Mouse (Mus musculus): ENCODE measurements around the gene Epb41l4b. TPM values are rescaled to one million over a fixed set of nuclear protein-coding genes. Genes with fewer than 3 reads are reported as not detected.
A peak's percentile ranks its signal among the peaks of the same experiment; 100 is the strongest.

Epb41l4b gene
- 14.4 and 16.9 TPM in 2 replicates for polyA plus RNA-seq (2011; ENCODE audit: insufficient read depth, insufficient read length, low read depth, missing spikeins)

DNA sequence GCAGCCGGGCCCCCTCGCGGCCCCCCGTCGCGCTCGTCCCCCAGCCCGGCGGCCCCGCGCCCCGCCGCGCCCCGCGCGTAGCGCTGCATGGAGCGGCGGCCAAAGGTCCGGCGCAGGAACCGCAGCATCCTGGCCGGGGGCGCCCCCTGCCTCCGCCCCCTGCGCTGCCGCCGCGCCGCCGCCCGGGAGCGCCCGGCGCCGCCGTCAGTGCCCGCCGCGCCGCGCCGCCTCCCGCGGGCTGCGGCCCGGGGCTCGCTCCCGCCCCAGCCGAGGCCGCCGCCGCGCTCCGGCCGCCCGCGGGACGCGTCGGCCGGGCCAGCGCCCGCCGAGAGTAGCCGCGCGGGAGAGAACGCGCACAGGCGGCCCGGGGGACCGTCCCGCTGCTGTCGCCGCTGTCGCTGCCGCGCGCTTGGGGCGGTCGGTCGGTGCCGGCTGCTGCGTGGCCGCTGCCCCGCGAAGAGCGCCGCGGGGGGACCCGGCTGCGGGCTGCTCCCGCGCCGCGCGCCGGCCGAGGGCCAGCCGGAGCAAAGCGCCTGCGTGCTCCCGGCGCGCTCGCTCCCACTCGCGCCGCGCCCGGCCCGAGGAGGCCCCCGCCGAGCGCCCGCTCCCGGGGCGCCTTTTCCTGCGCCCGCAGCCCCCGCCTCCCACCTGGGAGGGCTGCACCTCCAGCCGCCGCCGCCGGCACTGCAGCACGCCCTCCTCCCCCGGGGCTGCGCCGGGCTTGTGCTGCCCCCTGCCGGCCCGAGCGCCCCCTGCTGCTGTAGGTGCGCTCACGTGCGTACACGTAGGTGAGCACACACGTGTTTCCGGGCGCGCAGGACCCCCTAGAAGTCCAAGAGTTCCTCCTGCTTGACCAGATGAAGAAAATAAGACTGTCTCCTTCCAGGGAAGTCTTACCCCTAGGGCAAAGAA is at the start of gene Epb41l4b:
Gene Epb41l4b, minus strand, starts transcription at position 412 of the 912 bp plus-strand sequence.
- Histone ChIP-seq H3K36me3 (ENCODE audit: control insufficient read depth, insufficient read depth, low read length, poor library complexity, severe bottlenecking) (no peaks in the 10 kb centered on the region), H3K9ac (ENCODE audit: low read depth, poor library complexity, severe bottlenecking) (peak within 1 kb of the TSS; percentile 98), H3K4me3 (ENCODE audit: low read depth, low read length) (peak within 1 kb of the TSS; percentile 85), H3K27me3 (ENCODE audit: control insufficient read depth, insufficient read depth, low read length, poor library complexity, severe bottlenecking) (peaks cover 2% of the 10 kb centered on the region), H3K4me1 (ENCODE audit: control insufficient read depth, insufficient read depth, low read length) (no peaks in the 10 kb centered on the region), H3K27ac (ENCODE audit: insufficient read depth, low read length) (no peak within 1 kb of the TSS), H3K9me3 (replicated peaks; ENCODE audit: control insufficient read depth, insufficient read depth, low read length, poor library complexity, severe bottlenecking) (no peaks in the 10 kb centered on the region)
- peak; percentile 78 for TF ChIP-seq CTCF (IDR thresholded peaks at IDR 0.05; ENCODE audit: low read depth, low read length)
- peak; percentile 63; the same call in 1 of the 2 replicates for TF ChIP-seq EP300 (IDR thresholded peaks at IDR 0.05; ENCODE audit: insufficient read depth, low read depth, low read length)
- TF ChIP-seq POLR2A (IDR thresholded peaks at IDR 0.05; ENCODE audit: insufficient read depth, low read length): no peak

- no peak for TF ChIP-seq CTCF (IDR thresholded peaks at IDR 0.05; ENCODE audit: low read depth, low read length)
- no peak for TF ChIP-seq POLR2A (IDR thresholded peaks at IDR 0.05; ENCODE audit: insufficient read depth, low read length)
- TF ChIP-seq EP300 (IDR thresholded peaks at IDR 0.05; ENCODE audit: insufficient read depth, low read depth, low read length): no peak
- no peak overlapping the region for H3K9ac ChIP-seq (ENCODE audit: low read depth, poor library complexity, severe bottlenecking)
- H3K27me3 ChIP-seq (ENCODE audit: control insufficient read depth, insufficient read depth, low read length, poor library complexity, severe bottlenecking): no peaks in the 10 kb centered on the region
- H3K27ac ChIP-seq (ENCODE audit: insufficient read depth, low read length): no peak overlapping the region
- H3K4me1 ChIP-seq (ENCODE audit: control insufficient read depth, insufficient read depth, low read length): no peaks in the 10 kb centered on the region
- H3K9me3 ChIP-seq (replicated peaks; ENCODE audit: control insufficient read depth, insufficient read depth, low read length, poor library complexity, severe bottlenecking): no peaks in the 10 kb centered on the region
- H3K4me3 ChIP-seq (ENCODE audit: low read depth, low read length): no peak overlapping the region
- peaks cover 5% of the 10 kb centered on the region for H3K36me3 ChIP-seq (ENCODE audit: control insufficient read depth, insufficient read depth, low read length, poor library complexity, severe bottlenecking)
These were observed 48.5 kb upstream of the Epb41l4b start for GRCm38 (mm10) chr4:57191543-57192283.

DNA sequence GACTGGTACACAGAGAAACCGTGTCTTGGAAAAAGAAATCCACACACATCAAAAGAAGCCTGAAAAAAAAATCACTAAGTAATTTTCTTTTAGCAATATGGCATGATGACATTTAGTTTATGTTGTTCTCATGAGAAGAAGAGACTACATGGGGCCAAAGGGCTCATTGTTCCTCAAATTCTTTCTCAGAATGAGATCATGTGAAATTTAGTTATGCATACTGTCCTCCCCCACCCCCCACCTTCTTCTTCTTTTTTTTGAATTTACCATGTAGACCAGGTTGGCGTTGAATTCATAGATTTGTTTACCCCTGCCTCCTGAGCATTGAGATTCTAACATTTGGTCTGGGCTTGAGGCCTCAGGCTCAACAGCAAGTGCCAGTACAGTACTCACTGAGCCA is 46.6 kb upstream of the Epb41l4b start:
- H3K27me3 ChIP-seq (ENCODE audit: control insufficient read depth, insufficient read depth, low read length, poor library complexity, severe bottlenecking): no peaks in the 10 kb centered on the region
- peaks cover under 1% of the 10 kb centered on the region for H3K36me3 ChIP-seq (ENCODE audit: control insufficient read depth, insufficient read depth, low read length, poor library complexity, severe bottlenecking)
- H3K27ac ChIP-seq (ENCODE audit: insufficient read depth, low read length): no peak overlapping the region
- no peaks in the 10 kb centered on the region for H3K9me3 ChIP-seq (replicated peaks; ENCODE audit: control insufficient read depth, insufficient read depth, low read length, poor library complexity, severe bottlenecking)
- H3K9ac ChIP-seq (ENCODE audit: low read depth, poor library complexity, severe bottlenecking): no peak overlapping the region
- no peak for TF ChIP-seq EP300 (IDR thresholded peaks at IDR 0.05; ENCODE audit: insufficient read depth, low read depth, low read length)
- no peak for TF ChIP-seq POLR2A (IDR thresholded peaks at IDR 0.05; ENCODE audit: insufficient read depth, low read length)
- TF ChIP-seq CTCF (IDR thresholded peaks at IDR 0.05; ENCODE audit: low read depth, low read length): no peak
- no peak overlapping the region for H3K4me3 ChIP-seq (ENCODE audit: low read depth, low read length)
- no peaks in the 10 kb centered on the region for H3K4me1 ChIP-seq (ENCODE audit: control insufficient read depth, insufficient read depth, low read length)

- no peak overlapping the region for H3K27ac ChIP-seq (ENCODE audit: insufficient read depth, low read length)
- no peaks in the 10 kb centered on the region for H3K4me1 ChIP-seq (ENCODE audit: control insufficient read depth, insufficient read depth, low read length)
- TF ChIP-seq EP300 (IDR thresholded peaks at IDR 0.05; ENCODE audit: insufficient read depth, low read depth, low read length) (no peak), CTCF (IDR thresholded peaks at IDR 0.05; ENCODE audit: low read depth, low read length) (no peak), POLR2A (IDR thresholded peaks at IDR 0.05; ENCODE audit: insufficient read depth, low read length) (no peak)
- H3K9me3 ChIP-seq (replicated peaks; ENCODE audit: control insufficient read depth, insufficient read depth, low read length, poor library complexity, severe bottlenecking): no peaks in the 10 kb centered on the region
- no peak overlapping the region for H3K4me3 ChIP-seq (ENCODE audit: low read depth, low read length)
- H3K9ac ChIP-seq (ENCODE audit: low read depth, poor library complexity, severe bottlenecking): no peak overlapping the region
- no peaks in the 10 kb centered on the region for H3K27me3 ChIP-seq (ENCODE audit: control insufficient read depth, insufficient read depth, low read length, poor library complexity, severe bottlenecking)
- H3K36me3 ChIP-seq (ENCODE audit: control insufficient read depth, insufficient read depth, low read length, poor library complexity, severe bottlenecking): no peaks in the 10 kb centered on the region
These were observed 42.8 kb upstream of the Epb41l4b start for GRCm38 (mm10) chr4:57186035-57186434.

GRCm38 (mm10) chr4:57185462-57185861 is 42.2 kb upstream of the Epb41l4b start:
- H3K9me3 ChIP-seq (replicated peaks; ENCODE audit: control insufficient read depth, insufficient read depth, low read length, poor library complexity, severe bottlenecking): no peaks in the 10 kb centered on the region
- no peaks in the 10 kb centered on the region for H3K36me3 ChIP-seq (ENCODE audit: control insufficient read depth, insufficient read depth, low read length, poor library complexity, severe bottlenecking)
- TF ChIP-seq CTCF (IDR thresholded peaks at IDR 0.05; ENCODE audit: low read depth, low read length) (no peak), POLR2A (IDR thresholded peaks at IDR 0.05; ENCODE audit: insufficient read depth, low read length) (no peak), EP300 (IDR thresholded peaks at IDR 0.05; ENCODE audit: insufficient read depth, low read depth, low read length) (no peak)
- H3K4me1 ChIP-seq (ENCODE audit: control insufficient read depth, insufficient read depth, low read length): no peaks in the 10 kb centered on the region
- H3K27ac ChIP-seq (ENCODE audit: insufficient read depth, low read length): no peak overlapping the region
- no peaks in the 10 kb centered on the region for H3K27me3 ChIP-seq (ENCODE audit: control insufficient read depth, insufficient read depth, low read length, poor library complexity, severe bottlenecking)
- no peak overlapping the region for H3K9ac ChIP-seq (ENCODE audit: low read depth, poor library complexity, severe bottlenecking)
- H3K4me3 ChIP-seq (ENCODE audit: low read depth, low read length): no peak overlapping the region

Data from ES-Bruce4 (cell line).